Mouse (Mus musculus): ENCODE data around the gene Gabpa. TPM values are rescaled to one million over a fixed set of nuclear protein-coding genes. Genes with fewer than 3 reads are reported as not detected.
A peak's percentile ranks its signal among the peaks of the same experiment; 100 is the strongest.

Gene Gabpa
- polyA plus RNA-seq, 1 experiment from 2014 or later: 38.4 TPM

GRCm38 (mm10) chr16:84875718-84876035 lies 41.0 kb downstream of the Gabpa start:
- 87% methylated on average over 7 of the region's 7 CpGs for WGBS
- Histone ChIP-seq H3K27ac (no peak overlapping the region), H3K9me3 (no peaks in the 10 kb centered on the region), H3K4me3 (no peak overlapping the region), H3K27me3 (ENCODE audit: insufficient read depth, poor library complexity, severe bottlenecking) (no peaks in the 10 kb centered on the region), H3K4me1 (no peaks in the 10 kb centered on the region), H3K36me3 (no peaks in the 10 kb centered on the region)
- no peak for DNase-seq (ENCODE audit: low spot score)

GRCm38 (mm10) chr16:84876082-84876481 lies 41.4 kb downstream of the Gabpa start:
- Histone ChIP-seq H3K4me3 (no peak overlapping the region), H3K4me1 (no peaks in the 10 kb centered on the region), H3K27me3 (ENCODE audit: insufficient read depth, poor library complexity, severe bottlenecking) (no peaks in the 10 kb centered on the region), H3K36me3 (no peaks in the 10 kb centered on the region), H3K9me3 (no peaks in the 10 kb centered on the region), H3K27ac (no peak overlapping the region)
- DNase-seq (ENCODE audit: low spot score): no peak
- 58% methylated on average over 8 of the region's 8 CpGs for WGBS

GRCm38 (mm10) chr16:84879146-84879545 lies 44.4 kb downstream of the Gabpa start:
- Histone ChIP-seq H3K27ac (no peak overlapping the region), H3K4me1 (no peaks in the 10 kb centered on the region), H3K9me3 (no peaks in the 10 kb centered on the region), H3K27me3 (ENCODE audit: insufficient read depth, poor library complexity, severe bottlenecking) (no peaks in the 10 kb centered on the region), H3K4me3 (no peak overlapping the region), H3K36me3 (no peaks in the 10 kb centered on the region)
- DNase-seq (ENCODE audit: low spot score): peak; percentile 81
- WGBS: 18% methylated on average over 5 of the region's 5 CpGs

GRCm38 (mm10) chr16:84881168-84881567 lies 46.4 kb downstream of the Gabpa start:
- Histone ChIP-seq H3K4me3 (no peak overlapping the region), H3K9me3 (no peaks in the 10 kb centered on the region), H3K27me3 (ENCODE audit: insufficient read depth, poor library complexity, severe bottlenecking) (no peaks in the 10 kb centered on the region), H3K27ac (no peak overlapping the region), H3K4me1 (no peaks in the 10 kb centered on the region), H3K36me3 (no peaks in the 10 kb centered on the region)
- 84% methylated on average over 9 of the region's 9 CpGs for WGBS
- no peak for DNase-seq (ENCODE audit: low spot score)

GRCm38 (mm10) chr16:84881754-84882321 lies 47.1 kb downstream of the Gabpa start:
- H3K9me3 ChIP-seq: no peaks in the 10 kb centered on the region
- H3K36me3 ChIP-seq: no peaks in the 10 kb centered on the region
- H3K4me3 ChIP-seq: no peak overlapping the region
- H3K27ac ChIP-seq: no peak overlapping the region
- no peaks in the 10 kb centered on the region for H3K27me3 ChIP-seq (ENCODE audit: insufficient read depth, poor library complexity, severe bottlenecking)
- WGBS: 83% methylated on average over 7 of the region's 8 CpGs
- no peak for DNase-seq (ENCODE audit: low spot score)
- H3K4me1 ChIP-seq: no peaks in the 10 kb centered on the region

- Histone ChIP-seq H3K27ac (no peak overlapping the region), H3K9me3 (no peaks in the 10 kb centered on the region), H3K4me1 (peaks cover 7% of the 10 kb centered on the region; the same call in 1 of the 2 replicates), H3K36me3 (no peaks in the 10 kb centered on the region), H3K4me3 (no peak overlapping the region), H3K27me3 (ENCODE audit: insufficient read depth, poor library complexity, severe bottlenecking) (no peaks in the 10 kb centered on the region)
- DNase-seq (ENCODE audit: low spot score): no peak
- WGBS: 83% methylated on average over 8 of the region's 8 CpGs
Measured at GRCm38 (mm10) chr16:84884572-84884971, 49.8 kb downstream of the Gabpa start.

GRCm38 (mm10) chr16:84902995-84903394 lies 68.3 kb downstream of the Gabpa start:
- no peaks in the 10 kb centered on the region for H3K4me1 ChIP-seq
- H3K9me3 ChIP-seq: no peaks in the 10 kb centered on the region
- H3K4me3 ChIP-seq: no peak overlapping the region
- no peak for DNase-seq (ENCODE audit: low spot score)
- H3K27me3 ChIP-seq (ENCODE audit: insufficient read depth, poor library complexity, severe bottlenecking): no peaks in the 10 kb centered on the region
- H3K27ac ChIP-seq: no peak overlapping the region
- 87% methylated on average over 4 of the region's 4 CpGs for WGBS
- no peaks in the 10 kb centered on the region for H3K36me3 ChIP-seq

- Histone ChIP-seq H3K4me3 (no peak overlapping the region), H3K27me3 (ENCODE audit: insufficient read depth, poor library complexity, severe bottlenecking) (no peaks in the 10 kb centered on the region), H3K4me1 (no peaks in the 10 kb centered on the region)
Measured at GRCm38 (mm10) chr16:84911477-84912165, 76.9 kb downstream of the Gabpa start.

More at GRCm38 (mm10) chr16:84911477-84912165, 76.9 kb downstream of the Gabpa start:
- WGBS: 87% methylated on average over 8 of the region's 8 CpGs
- H3K9me3 ChIP-seq: no peaks in the 10 kb centered on the region
- no peak for DNase-seq (ENCODE audit: low spot score)
- no peak overlapping the region for H3K27ac ChIP-seq
- no peaks in the 10 kb centered on the region for H3K36me3 ChIP-seq

Other genes with a start within 250 kb of the Gabpa start
- 51.0 and 53.4 TPM in 2 replicates for gene Mrpl39, start 99.2 kb upstream of the Gabpa start, polyA plus RNA-seq (2016; fragmentation: Nextera tagmentation; extraction: Ambion mirVana)
- gene Jam2, start 60.8 kb upstream of the Gabpa start, polyA plus RNA-seq (2016; fragmentation: Nextera tagmentation; extraction: Ambion mirVana): 3.5 and 4.6 TPM in 2 replicates
- gene Atp5j, start 700 bp downstream of the Gabpa start, polyA plus RNA-seq (2016; fragmentation: Nextera tagmentation; extraction: Ambion mirVana): 1,023 and 1,250 TPM in 2 replicates

All from heart, embryonic 10.5 days (tissue).